Mouse (Mus musculus): Measurements from ENCODE around the gene Mettl23.
"Not testable (repeated sequence)": the region's sequence is repeated elsewhere in the genome, so short reads cannot be mapped to it uniquely, and the experiment has no call there.

Mettl23 gene

DNA sequence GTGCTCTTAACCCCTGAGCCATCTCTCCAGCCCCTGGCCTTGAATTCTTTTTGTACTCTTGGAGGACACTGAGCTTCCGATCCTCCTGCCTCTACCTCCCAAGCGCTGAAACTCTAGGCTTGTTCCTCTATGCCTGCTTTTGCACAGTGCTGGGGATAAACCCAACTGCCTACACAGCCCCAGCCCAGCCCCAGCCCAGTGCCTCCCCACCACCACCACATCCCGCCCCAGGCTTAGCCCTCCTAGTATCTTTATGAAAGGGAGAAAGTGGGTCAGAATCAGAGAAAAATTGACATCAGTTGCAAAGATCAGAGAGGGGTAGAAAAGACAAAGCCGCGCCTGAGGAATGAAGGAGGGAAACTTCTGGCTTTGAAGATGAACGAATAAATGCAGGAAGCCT lies 41.0 kb downstream of the Mettl23 start:
- no peak for DNase-seq

DNA sequence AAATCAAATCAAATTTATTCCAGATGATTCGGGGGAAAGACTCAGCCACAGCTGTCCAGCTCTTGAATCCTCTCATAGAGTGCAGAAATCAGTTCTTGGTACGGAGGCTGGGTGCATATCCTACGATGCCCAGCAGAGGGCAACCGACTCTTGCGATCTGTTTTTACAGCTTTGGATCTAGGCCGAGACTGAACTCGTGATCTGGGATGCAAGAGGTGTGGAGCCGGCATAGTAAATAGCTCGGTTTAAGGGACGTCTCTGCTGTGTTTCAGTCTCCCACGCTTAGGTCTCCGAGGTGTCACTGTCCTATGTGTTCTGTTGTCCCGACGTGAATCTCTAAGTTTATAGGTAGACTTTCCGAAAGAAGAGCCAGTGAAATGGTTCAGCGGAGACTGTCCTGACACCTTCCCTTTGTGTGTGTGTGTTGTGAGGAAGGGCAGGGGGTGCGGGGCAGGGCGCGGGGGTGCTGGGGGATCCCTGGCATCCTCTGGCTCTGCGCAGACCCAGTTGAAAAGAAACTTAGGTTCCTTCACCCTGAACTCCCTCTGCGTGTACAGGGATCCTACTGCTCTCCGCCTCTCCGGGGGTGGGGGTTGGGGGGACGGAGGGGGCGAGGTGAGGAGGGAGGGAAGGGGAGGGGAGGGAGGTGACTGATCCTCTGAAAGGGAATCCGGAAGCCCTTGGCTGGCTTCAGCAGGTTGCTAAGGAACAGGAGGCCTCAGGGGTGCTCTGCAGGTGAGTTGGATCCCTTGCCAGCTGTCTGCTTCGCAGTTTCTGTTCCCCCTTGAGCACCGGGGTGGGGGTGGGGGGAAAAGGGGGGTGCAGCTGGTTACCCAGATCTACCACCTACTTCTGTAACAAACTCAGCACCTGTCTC lies 42.4 kb downstream of the Mettl23 start:
- DNase-seq = peak; percentile 89 to 92

DNA sequence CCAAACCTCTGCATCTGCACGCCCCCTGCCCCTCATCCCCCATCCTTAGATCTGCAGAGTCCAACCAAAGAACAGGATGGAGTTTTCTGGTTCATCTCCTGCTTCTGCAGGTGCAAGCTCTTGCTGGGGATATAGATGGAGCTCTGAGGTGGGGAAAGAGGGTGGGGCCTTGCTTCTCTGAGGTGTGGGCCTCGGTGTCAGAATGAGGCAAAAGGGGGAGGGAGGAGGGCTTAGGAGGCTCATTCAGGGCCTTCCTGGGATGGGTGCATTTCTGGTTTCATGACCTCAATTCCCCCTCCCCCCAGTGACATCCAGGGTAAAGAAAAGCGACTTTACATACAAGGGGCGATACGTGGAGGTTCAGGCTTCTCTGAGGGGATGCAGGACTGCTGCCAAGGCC lies 44.1 kb downstream of the Mettl23 start:
- no peak for DNase-seq

DNA sequence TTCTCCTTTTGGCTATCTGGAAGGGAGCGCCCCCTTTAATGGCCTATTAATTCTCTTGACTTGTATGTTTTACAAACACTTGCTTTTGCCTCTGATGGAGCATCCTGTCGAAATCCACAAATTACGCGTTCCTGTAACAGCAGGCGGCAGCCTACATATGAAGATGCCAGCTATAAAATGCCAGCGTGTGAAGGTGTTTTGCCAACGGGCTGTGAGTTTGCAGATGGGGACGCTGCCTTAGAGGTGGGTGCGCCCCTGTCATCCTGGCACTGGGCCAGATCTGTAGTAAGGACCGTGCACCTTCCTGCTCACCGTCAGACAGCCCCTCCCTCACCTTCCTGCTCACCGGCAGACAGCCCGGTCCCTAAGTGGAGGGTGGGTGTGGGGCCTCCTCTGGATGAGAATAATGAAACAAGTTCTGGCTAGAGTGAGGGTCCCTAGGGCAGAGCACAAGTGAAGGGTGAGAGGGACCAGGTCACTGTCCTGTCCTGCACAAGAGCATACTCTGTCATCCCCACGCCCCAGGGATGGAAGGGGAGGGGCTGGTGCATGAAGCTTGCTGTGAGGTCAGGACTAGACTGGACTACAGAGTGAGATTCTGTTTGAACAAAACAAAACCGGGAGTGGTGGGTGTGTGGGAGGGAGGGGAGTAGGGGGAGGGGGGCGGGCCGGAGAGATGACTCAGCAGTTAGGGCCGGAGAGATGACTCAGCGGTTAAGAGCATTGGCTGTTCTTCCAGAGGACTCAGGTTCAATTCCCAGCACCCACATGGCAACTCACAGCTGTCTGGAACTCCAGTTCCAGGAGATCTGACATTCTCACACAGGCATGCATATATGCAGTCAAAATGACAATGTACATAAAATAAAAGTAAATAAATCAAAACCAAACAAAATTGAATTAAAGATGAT lies 50.7 kb downstream of the Mettl23 start:
- no peak for DNase-seq

DNA sequence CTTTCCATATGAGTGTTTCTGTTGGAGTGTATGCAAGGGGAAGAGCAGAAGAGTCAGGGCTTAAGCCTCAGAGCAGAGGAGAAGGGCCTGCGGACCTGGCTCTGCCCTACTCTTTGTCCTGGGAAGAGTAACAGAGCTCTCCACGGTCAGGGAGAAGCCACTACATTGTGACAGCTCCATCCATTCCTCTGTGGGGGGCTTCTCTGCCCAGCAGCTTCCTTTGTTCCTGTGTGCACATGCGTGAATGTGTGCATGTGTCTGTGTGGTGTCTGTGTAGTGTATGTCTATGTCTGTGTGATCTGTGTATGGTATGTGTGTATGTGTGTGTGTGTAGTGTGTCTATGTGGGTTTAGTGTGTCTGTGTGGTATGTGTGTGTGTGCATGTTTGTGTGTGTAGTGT lies 52.3 kb downstream of the Mettl23 start:
- no peak for DNase-seq

DNA sequence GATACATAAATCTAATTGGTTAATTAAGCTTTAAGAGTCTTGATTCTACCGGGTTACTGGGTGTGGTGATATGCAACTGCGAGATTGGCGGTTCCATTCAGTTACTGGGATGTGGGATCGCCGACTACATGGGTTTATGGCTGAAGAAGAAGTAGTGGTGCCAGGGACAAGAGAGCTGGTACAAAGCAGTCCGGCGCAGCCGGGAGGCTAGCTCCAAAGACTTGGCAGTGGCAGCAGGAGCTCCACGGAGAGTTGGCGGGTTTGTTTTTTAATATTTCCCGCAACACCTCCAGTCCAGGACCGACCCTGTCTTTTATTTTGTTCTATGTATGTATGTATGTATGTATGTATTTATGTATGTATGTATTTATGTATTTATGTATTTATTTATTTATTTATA lies 56.2 kb downstream of the Mettl23 start:
- DNase-seq = no peak

DNA sequence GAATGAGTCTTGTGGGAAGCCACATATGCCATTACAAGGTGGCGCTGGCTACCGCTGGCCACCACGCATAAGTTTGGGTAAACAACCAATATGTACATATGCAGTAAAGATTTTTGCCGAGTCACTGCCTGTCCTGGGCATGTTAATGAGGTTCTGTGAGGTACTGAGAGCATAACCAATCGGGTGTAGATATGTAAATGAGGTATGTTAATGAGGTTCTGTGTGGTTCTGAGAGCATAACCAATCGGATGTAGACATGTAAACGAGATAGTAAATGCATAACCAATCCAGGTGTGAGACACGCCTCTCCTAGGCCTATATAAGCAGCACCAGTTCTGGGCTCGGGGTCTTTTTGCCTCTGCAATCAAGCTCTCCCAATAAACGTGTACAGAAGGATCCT lies 59.5 kb downstream of the Mettl23 start:
- DNase-seq = not testable (repeated sequence)

Measured in kidney, postnatal 4 days (tissue).